Mouse (Mus musculus) CH12.LX (cell line): ENCODE measurements at regions not wholly inside any gene's neighbourhood (a gene's known extent, or its start where the extent isn't known, plus 50 kb on each side); places are given as distances from the start of the nearest gene placed in this dataset.

Experiments
- DNase-seq: peaks from one replicate; pipeline ENCODE4 v3.0.0-alpha.2; 2013; ENCODE audit errors: extremely low read depth
- H3K27ac ChIP-seq: 2 replicates; pipeline ENCODE4 v1.5.1; 2012; ENCODE audit warnings: low read depth, mild to moderate bottlenecking, control low read depth, moderate library complexity; ENCODE audit not compliant: insufficient read depth
- H3K27me3 ChIP-seq: replicated peaks from 2 replicates; pipeline ENCODE3; 2012; ENCODE audit warnings: inconsistent platforms
- H3K36me3 ChIP-seq, 2 experiments: replicated peaks in 1 of 2; 2 replicates each; pipeline versions ENCODE3 to v1.6.1; 2012; ENCODE audit warnings: inconsistent platforms in 1 of 2, low read length in 1 of 2, mild to moderate bottlenecking in 1 of 2, mixed read lengths in 1 of 2, moderate library complexity in 1 of 2; ENCODE audit not compliant: control insufficient read depth in 1 of 2, insufficient read depth in 1 of 2
- H3K4me1 ChIP-seq, 2 experiments: 2 replicates each; pipeline ENCODE4 v1.6.1; 2012; ENCODE audit warnings: inconsistent platforms in 1 of 2, moderate library complexity in 1 of 2; ENCODE audit not compliant: insufficient read depth in 2 of 2, control insufficient read depth in 1 of 2
- H3K4me2 ChIP-seq: 2 replicates; pipeline ENCODE4 v1.6.1; 2012; ENCODE audit warnings: low read depth, mild to moderate bottlenecking, control low read depth; ENCODE audit not compliant: poor library complexity, insufficient read depth, severe bottlenecking
- H3K4me3 ChIP-seq, 3 experiments: fragments of 150-350 bp in 1 of 3; sonication (generic) in 1 of 3; replicated peaks in 1 of 3; 2 replicates each; pipeline versions ENCODE3 to v1.5.1; 2011 to 2012; ENCODE audit warnings: low read depth in 2 of 3, low read length in 2 of 3, mild to moderate bottlenecking in 2 of 3, moderate library complexity in 2 of 3, control low read depth in 1 of 3, improper control_type of control experiment in 1 of 3, inconsistent platforms in 1 of 3, mixed read lengths in 1 of 3; ENCODE audit not compliant: poor library complexity in 1 of 3
- H3K79me2 ChIP-seq: replicated peaks from 2 replicates; pipeline ENCODE4 v1.6.1; 2012; ENCODE audit warnings: mild to moderate bottlenecking, moderate library complexity; ENCODE audit not compliant: control insufficient read depth, poor library complexity, insufficient read depth, severe bottlenecking; ENCODE audit errors: extremely low read depth
- H3K9ac ChIP-seq: 2 replicates; pipeline ENCODE4 v1.6.1; 2012; ENCODE audit warnings: low read depth, mild to moderate bottlenecking, control low read depth, moderate library complexity; ENCODE audit not compliant: insufficient read depth
- H3K9me3 ChIP-seq: replicated peaks from 2 replicates; pipeline ENCODE3; 2012; ENCODE audit warnings: low read length, inconsistent platforms, mixed read lengths
- BHLHE40 ChIP-seq: IDR thresholded peaks from 2 replicates; pipeline ENCODE4 v1.6.1; 2011; ENCODE audit warnings: mild to moderate bottlenecking, low read depth, low read length, improper control_type of control experiment
- CHD2 ChIP-seq: IDR thresholded peaks from 2 replicates; pipeline ENCODE4 v1.6.1; 2011; ENCODE audit warnings: low read length, improper control_type of control experiment
- ELF1 ChIP-seq: IDR thresholded peaks from 2 replicates; pipeline ENCODE4 v1.6.1; 2014; ENCODE audit warnings: low read depth, mild to moderate bottlenecking, inconsistent platforms, low read length, improper control_type of control experiment
- HCFC1 ChIP-seq: IDR thresholded peaks from 2 replicates; pipeline ENCODE4 v1.6.1; 2012; ENCODE audit warnings: low read depth, mild to moderate bottlenecking, inconsistent platforms, low read length, improper control_type of control experiment
- JUN ChIP-seq: IDR thresholded peaks from 2 replicates; pipeline ENCODE4 v1.6.1; 2011; ENCODE audit warnings: low read depth, mild to moderate bottlenecking, low read length, improper control_type of control experiment, moderate library complexity; ENCODE audit not compliant: insufficient read depth
- JUND ChIP-seq: conservative IDR thresholded peaks from 2 replicates; pipeline ENCODE4 v1.6.1; 2011; ENCODE audit warnings: low read depth, low read length, improper control_type of control experiment
- KAT2A ChIP-seq: IDR thresholded peaks from 2 replicates; pipeline ENCODE4 v1.6.1; 2012; ENCODE audit warnings: low read length, improper control_type of control experiment, inconsistent platforms; ENCODE audit not compliant: insufficient replicate concordance
- MAFK ChIP-seq: IDR thresholded peaks from 2 replicates; pipeline ENCODE4 v1.6.1; 2011; ENCODE audit warnings: low read length, improper control_type of control experiment; ENCODE audit not compliant: insufficient replicate concordance
- MAX ChIP-seq: IDR thresholded peaks from 2 replicates; pipeline ENCODE4 v1.6.1; 2011; ENCODE audit warnings: low read length, improper control_type of control experiment
- MAZ ChIP-seq: IDR thresholded peaks from 2 replicates; pipeline ENCODE4 v1.6.1; 2012; ENCODE audit warnings: low read depth, mild to moderate bottlenecking, inconsistent platforms, low read length, improper control_type of control experiment, moderate library complexity
- MYC ChIP-seq: IDR thresholded peaks from 2 replicates; pipeline ENCODE4 v1.6.1; 2011; ENCODE audit warnings: low read depth, mild to moderate bottlenecking, improper control_type of control experiment, low read length
- NRF1 ChIP-seq: IDR thresholded peaks from 2 replicates; pipeline ENCODE4 v1.6.1; 2014; ENCODE audit warnings: low read depth, mild to moderate bottlenecking, inconsistent platforms, low read length, improper control_type of control experiment, moderate library complexity
- POLR2A ChIP-seq: IDR thresholded peaks from 2 replicates; pipeline ENCODE4 v1.6.1; 2011; ENCODE audit warnings: low read depth, mild to moderate bottlenecking, improper control_type of control experiment, low read length
- RAD21 ChIP-seq: IDR thresholded peaks from 2 replicates; pipeline ENCODE4 v1.6.1; 2011; ENCODE audit warnings: low read depth, mild to moderate bottlenecking, low read length, improper control_type of control experiment, moderate library complexity
- RCOR1 ChIP-seq: conservative IDR thresholded peaks from 2 replicates; pipeline ENCODE4 v1.6.1; 2012; ENCODE audit warnings: low read depth, mild to moderate bottlenecking, inconsistent platforms, low read length, improper control_type of control experiment
- SIN3A ChIP-seq: IDR thresholded peaks from 2 replicates; pipeline ENCODE4 v1.6.1; 2012; ENCODE audit warnings: low read length, improper control_type of control experiment, inconsistent platforms
- TBP ChIP-seq: conservative IDR thresholded peaks from 2 replicates; pipeline ENCODE4 v1.6.1; 2011; ENCODE audit warnings: low read depth, low read length, improper control_type of control experiment
- TCF12 ChIP-seq: IDR thresholded peaks from 2 replicates; pipeline ENCODE4 v1.6.1; 2014; ENCODE audit warnings: low read depth, mild to moderate bottlenecking, inconsistent platforms, low read length, improper control_type of control experiment
- USF2 ChIP-seq: conservative IDR thresholded peaks from 2 replicates; pipeline ENCODE4 v1.6.1; 2011; ENCODE audit warnings: low read depth, low read length, improper control_type of control experiment
- ZC3H11A ChIP-seq: IDR thresholded peaks from 2 replicates; pipeline ENCODE4 v1.6.1; 2012; ENCODE audit warnings: low read depth, mild to moderate bottlenecking, inconsistent platforms, low read length, improper control_type of control experiment
- ZKSCAN1 ChIP-seq: IDR thresholded peaks from 2 replicates; pipeline ENCODE4 v1.6.1; 2012; ENCODE audit warnings: low read depth, inconsistent platforms, low read length, improper control_type of control experiment, borderline replicate concordance
- ZMIZ1 ChIP-seq: IDR thresholded peaks from 2 replicates; pipeline ENCODE4 v1.6.1; 2012; ENCODE audit warnings: low read depth, mild to moderate bottlenecking, inconsistent platforms, low read length, improper control_type of control experiment
- ZNF384 ChIP-seq: IDR thresholded peaks from 2 replicates; pipeline ENCODE4 v1.6.1; 2012; ENCODE audit warnings: low read depth, low read length, improper control_type of control experiment, inconsistent platforms
- dilution Hi-C: fragments of 300-500 bp; cut with MboI; formaldehyde crosslinking; loops from 2 replicates; pipeline ENCODE4 v1.14.3; 2020; ENCODE audit warnings: low sequenced_read_pairs; ENCODE audit not compliant: extremely low pct_unique_long_range_greater_than_20kb, extremely low pct_ligation_motif_present
- in situ Hi-C: fragments of 300-500 bp; cut with MboI; formaldehyde crosslinking; loops from 3 replicates; pipeline ENCODE4 v1.14.3; 2019; ENCODE audit warnings: low sequenced_read_pairs, low pct_ligation_motif_present, low pct_unique_long_range_greater_than_20kb, mixed read lengths

DNA sequence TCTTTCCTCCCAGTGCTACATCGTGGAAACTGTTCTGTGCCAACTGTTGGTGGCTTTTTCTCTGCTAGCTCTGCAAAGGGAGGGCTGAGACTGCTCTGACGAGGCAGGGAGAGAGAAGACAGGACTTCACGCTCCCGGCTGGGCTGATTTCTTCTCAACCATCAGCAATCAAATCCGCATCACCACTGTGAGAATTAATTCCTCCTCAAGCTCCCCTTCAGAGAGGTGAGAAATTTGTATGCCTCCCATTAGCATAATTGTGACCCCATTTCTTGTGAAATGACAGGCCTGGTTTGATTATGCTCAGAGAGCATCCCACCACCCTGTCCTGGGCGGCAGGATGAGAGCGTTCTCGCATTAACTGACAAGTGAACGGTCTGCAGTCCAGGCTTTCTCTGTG is 262.4 kb downstream of the Rps24 start:
- Histone ChIP-seq H3K4me3 (no peak overlapping the region), H3K36me3 (no peaks in the 10 kb centered on the region), H3K27me3 (no peaks in the 10 kb centered on the region), H3K4me1 (no peaks in the 10 kb centered on the region), H3K4me2 (no peak overlapping the region), H3K9me3 (no peaks in the 10 kb centered on the region), H3K79me2 (no peaks in the 10 kb centered on the region), H3K9ac (no peak overlapping the region), H3K27ac (no peak overlapping the region)
- TF ChIP-seq TBP: no peak
- TF ChIP-seq MAX: no peak
- no peak for TF ChIP-seq SIN3A
- no peak for TF ChIP-seq NRF1
- no peak for TF ChIP-seq MYC
- no peak for TF ChIP-seq KAT2A
- TF ChIP-seq ELF1: no peak
- TF ChIP-seq RCOR1: no peak
- no peak for TF ChIP-seq ZKSCAN1
- TF ChIP-seq TCF12: no peak
- no peak for TF ChIP-seq CHD2
- TF ChIP-seq BHLHE40: no peak
- TF ChIP-seq JUN: no peak
- no peak for TF ChIP-seq JUND
- TF ChIP-seq ZC3H11A: no peak
- no peak for TF ChIP-seq ZMIZ1
- no peak for TF ChIP-seq ZNF384
- TF ChIP-seq USF2: no peak
- no peak for TF ChIP-seq HCFC1
- dilution Hi-C loops: no loop called here
- in situ Hi-C loops: no loop called here
- DNase-seq: no peak

DNA sequence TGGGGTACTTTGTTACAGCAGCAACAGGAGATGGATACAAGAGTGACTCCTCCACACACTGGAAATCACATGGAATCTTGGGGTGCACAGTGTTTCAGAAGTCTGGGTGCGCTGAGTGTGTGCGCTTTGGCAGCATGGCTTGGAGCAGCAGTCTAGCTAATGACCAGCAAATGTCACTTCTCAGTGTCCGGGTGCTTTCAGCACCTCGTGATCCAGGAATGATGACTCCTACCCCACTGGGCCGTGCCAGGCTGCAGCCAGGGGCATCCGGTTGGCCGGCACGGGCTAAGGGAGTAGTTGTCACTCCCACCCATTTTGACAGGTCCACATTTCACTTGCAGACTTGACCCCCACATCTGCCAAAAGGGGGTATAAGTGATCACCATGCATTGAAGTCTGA is 264.3 kb downstream of the Rps24 start:
- Histone ChIP-seq H3K27ac (no peak overlapping the region), H3K9me3 (no peaks in the 10 kb centered on the region), H3K36me3 (no peaks in the 10 kb centered on the region), H3K4me3 (no peak overlapping the region), H3K4me1 (no peaks in the 10 kb centered on the region), H3K79me2 (no peaks in the 10 kb centered on the region), H3K27me3 (no peaks in the 10 kb centered on the region), H3K9ac (no peak overlapping the region), H3K4me2 (no peak overlapping the region)
- dilution Hi-C loops: no loop called here
- DNase-seq: no peak
- TF ChIP-seq JUND (no peak), SIN3A (no peak), USF2 (no peak), POLR2A (no peak), MAFK (no peak), MAZ (no peak), JUN (no peak), ZC3H11A (no peak), RCOR1 (no peak), CHD2 (no peak), MAX (no peak), RAD21 (no peak), TBP (no peak)
- in situ Hi-C loops: no loop called here
